Mouse (Mus musculus) hematopoietic stem cell, adult 5-6 weeks (primary cell): Measurements from ENCODE around the gene Bcas1. TPM values are rescaled to one million over a fixed set of nuclear protein-coding genes. Genes with fewer than 3 reads are reported as not detected.

ENCODE experiments used
- ATAC-seq, 2 experiments: fragments of 125-278 bp in 1 of 2; replicated peaks in 1 of 2; 2 replicates each; pipeline ENCODE4 v1.8.0; 2016 to 2017; ENCODE audit warnings: inconsistent platforms in 2 of 2, mild to moderate bottlenecking in 2 of 2, moderate number of reproducible peaks in 2 of 2, low read depth in 1 of 2, moderate TSS enrichment in 1 of 2; ENCODE audit not compliant: low FRiP score in 2 of 2, poor library complexity in 2 of 2, severe bottlenecking in 2 of 2, insufficient read depth in 1 of 2, low TSS enrichment in 1 of 2
- total RNA-seq: library from RNA; stranded (forward); fragments of 172-1452, 232-1000 nt; gene quantifications from 2 replicates; pipeline ENCODE4 v1.2.3, GENCODE M21; 2017

Bcas1 gene
- total RNA-seq, 1 experiment from 2014 or later, result not detected

DNA sequence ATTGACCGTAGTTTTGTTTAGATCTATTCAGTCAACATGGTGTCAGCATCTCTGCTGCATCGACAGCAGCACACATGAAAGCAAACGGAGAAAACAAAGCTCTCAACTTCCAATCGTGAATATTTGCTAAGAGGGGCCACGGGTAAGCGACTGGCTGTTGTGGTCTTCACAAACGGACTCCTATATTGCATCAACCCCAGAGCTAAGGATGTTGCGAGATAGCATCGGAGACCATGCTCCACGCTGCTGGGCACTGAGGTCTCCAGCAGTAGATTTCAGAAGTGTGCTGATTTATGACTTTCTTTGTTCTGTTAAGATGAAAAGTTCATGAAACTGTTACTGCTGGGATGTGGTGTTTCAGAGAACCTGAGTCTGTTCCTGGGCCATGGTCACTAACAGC is 54.3 kb downstream of the Bcas1 start:
- peak in 1 of 2 experiments; percentile 25; a peak in 1 of 4 replicates for ATAC-seq

DNA sequence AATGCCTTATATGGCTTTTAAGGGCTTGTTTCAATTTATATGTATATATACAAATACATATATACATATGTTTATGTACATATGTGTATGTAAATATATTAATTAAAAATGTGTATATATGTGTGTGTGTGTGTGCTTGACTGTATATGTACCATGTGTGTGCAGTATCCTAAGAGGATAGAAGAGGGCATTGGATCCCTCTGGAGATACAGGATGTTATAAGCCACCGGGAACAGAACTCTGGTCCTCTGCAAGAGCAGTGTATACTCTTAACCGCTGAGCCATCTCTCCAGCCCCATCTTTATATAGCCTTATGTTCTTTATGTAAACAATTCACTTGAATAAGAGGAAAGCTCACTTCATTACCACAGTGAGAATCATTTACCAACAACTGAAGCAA is 62.0 kb downstream of the Bcas1 start:
- ATAC-seq, result no peak

DNA sequence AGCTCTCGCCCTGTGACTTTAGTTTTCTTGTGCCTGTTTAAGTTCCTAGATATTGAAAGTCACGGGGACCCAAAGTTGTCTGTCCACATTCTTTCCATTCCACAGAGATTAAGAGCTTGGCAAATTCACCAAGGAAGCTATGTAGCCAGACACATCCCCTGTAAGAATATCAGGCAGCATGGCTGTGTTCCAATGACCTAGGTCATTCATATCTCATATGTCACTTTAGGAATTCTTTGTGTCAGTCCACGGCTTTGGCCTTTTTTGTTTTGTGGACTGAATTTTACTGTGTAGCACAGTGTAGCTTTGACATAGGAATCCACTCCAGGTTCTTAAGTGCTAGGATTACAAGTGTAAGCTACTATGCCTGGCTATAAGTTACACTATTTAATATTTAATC is 62.4 kb downstream of the Bcas1 start:
- no peak for ATAC-seq

DNA sequence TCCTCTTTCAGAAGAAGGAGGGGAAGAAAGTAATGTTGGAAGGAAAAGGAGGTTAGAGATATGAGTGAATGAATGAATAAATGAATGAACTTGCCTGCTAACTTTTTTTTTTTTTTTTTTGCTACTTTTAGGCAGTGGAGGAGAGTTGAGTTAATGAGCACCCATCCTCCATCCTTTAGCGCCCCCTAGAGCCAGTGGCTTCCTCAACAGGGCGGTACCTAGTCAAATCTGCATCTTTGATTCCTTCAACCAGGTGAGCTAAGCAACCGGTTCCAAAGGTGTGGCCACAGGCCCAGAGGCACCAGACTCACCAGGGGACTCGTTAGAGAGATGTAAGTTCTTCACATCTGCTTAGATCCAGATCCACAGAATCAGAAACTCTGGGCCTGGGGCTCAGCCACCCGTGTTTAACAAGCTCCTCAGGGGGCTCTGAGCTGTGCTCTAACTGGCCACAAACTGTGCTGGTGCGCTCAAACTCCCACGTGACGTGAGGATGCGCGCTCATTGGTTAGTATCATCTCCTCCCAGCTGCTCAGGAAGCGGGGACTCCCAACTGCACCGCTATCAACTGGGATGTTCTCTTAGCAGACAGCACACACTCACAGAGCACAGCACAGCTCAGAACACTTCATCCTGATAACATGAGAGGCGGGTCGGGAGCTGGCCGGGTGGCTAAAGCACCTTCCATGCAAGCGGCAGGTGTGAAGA is 70.8 kb downstream of the Bcas1 start:
- no peak for ATAC-seq

DNA sequence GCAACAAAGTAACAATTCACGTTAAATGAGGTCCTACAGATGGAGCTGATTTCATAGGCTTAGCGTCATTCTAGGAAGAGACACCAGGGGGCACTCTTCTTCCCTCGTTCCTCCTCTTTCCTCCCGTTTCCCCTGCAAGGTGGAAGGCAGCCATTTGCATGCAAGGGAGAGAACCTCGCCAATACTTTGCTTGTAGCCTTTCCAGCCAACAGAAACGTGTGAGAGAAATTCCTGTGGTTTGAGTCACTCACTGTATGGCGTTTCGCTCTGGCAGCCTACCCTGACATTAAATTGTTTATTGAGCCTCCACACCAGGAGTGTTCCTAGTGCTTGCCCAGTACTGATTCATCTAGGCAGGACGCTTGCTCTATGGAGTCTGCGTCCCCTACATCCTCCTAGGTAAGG is 72.7 kb downstream of the Bcas1 start:
- ATAC-seq, result peak; percentile 39 to 71; a peak in 2 of 4 replicates

DNA sequence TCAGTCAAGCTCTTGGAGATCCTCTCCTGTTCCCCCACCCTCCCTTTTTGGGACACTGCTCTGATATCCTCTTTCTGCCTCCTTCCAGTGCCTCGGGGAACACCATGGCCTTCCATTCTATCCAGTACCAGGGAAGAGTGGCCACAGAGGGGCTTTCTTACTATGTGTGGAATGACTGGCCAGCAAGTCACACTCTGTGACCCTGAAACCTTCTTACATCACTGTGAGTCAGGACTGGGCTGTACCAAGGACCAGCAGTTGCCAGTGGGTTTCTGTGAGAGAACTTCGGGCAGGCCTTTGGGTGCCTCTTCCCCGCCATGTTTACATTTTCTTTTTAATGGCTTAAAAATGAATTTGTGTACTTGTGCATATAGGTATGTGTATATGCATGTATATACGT is 75.4 kb downstream of the Bcas1 start:
- ATAC-seq, result no peak

DNA sequence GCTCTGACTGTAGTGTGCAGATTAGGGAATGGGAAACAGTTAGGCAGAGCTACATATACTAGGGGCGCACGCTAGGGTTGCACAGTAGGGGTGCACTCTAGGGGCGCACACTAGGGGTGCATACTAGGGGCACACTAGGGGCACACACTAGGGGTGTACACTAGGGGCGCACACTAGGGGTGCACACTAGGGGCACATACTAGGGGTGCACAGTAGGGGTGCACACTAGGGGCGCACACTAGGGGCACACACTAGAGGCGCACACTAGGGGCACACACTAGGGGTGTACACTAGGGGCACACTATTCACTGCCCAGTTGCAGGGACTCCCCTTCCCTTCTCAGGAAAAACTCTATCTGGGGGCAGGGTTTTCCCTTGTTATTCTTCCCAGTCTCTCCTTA is 75.8 kb downstream of the Bcas1 start:
- ATAC-seq, result 0 out of 4 replicates have a peak, but pooled peaks of 1 of the 2 experiments have one; percentile 28

DNA sequence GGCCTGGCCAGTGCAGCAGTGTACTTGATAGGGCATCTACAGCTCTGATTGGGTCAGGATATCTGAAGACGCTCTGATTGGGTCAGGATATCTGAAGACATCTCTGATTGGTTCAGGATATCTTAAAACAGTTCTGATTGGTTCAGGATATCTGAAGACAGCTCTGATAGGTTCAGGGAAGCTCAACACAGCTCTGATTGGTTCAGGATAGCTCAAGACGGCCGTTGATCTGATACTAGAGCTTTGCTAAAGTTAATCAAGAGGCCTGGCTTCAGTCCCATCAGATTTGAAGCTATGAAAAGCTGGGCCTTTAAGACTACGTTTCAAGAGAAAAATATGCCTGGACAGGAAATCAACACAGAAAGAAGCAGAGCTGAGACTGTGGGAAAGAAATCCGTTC is 77.9 kb downstream of the Bcas1 start:
- ATAC-seq, result no peak

DNA sequence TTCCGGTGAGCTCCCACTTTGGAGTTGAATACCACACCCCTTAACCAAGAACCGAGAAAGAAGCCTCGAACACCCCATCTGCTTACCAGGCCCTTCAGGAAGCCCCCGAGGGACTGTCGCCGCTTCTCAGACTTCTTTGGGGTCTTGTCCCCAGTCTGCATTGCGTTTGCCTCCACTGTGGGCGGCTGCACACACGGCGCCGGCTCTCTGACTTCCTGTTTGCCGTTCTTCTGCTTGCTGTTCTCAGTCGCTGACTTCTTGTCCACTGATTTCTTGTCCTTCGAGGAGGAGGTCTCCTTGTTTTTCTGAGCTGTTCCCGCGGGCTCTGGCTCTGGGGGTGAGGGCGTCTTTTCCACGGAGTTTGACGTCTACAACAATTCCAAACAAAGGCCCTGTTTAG is 78.5 kb downstream of the Bcas1 start:
- no peak for ATAC-seq

DNA sequence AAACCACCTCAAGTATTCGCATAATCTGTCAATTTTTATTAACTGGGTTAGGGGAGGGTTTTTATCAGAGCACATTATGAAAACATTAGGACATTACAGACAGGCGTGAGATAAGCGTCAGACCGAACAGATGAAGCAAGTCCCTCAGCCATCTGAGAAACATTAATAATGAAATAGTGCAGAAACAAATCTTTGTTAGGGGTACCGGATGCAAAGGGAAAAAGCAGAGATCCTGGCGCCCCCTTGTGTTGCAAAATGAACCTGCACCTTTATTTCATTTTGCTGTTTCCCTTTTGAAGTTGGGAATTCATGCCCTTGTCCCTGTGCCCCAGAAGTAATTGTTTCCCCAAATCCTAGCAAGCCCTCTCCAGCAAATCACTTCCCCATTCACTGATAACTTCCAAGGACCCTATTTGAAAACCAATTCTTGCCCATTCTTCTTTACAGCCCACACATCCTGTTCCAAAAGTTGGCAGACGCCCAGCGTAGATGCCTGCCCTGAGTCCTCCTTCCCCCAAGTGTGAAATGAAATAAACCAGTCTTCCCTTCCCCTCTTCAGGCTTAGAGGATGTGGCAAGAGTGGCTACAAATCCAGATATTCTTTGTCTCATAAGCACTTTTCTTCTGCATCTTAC is 80.4 kb downstream of the Bcas1 start:
- no peak for ATAC-seq

DNA sequence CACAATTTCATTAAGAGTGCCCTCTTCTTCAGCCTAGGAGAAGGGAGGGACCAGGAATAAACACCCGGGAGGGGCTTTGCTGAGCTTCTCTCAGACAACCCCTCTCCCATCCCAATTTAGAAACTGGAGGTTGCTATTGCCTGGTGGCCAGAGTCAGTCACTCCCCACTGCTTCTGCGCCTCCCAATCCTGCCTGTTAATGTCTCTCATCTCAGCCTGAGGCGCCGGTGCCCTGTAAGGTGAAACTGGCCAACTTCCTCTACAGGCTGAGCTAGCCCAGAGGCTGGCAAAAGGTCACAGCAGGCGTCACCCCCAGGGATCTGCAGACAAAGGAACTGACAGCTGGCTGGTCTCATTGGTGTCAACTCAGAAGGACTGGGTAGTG is 82.2 kb downstream of the Bcas1 start:
- ATAC-seq, result peak; percentile 42 to 59

DNA sequence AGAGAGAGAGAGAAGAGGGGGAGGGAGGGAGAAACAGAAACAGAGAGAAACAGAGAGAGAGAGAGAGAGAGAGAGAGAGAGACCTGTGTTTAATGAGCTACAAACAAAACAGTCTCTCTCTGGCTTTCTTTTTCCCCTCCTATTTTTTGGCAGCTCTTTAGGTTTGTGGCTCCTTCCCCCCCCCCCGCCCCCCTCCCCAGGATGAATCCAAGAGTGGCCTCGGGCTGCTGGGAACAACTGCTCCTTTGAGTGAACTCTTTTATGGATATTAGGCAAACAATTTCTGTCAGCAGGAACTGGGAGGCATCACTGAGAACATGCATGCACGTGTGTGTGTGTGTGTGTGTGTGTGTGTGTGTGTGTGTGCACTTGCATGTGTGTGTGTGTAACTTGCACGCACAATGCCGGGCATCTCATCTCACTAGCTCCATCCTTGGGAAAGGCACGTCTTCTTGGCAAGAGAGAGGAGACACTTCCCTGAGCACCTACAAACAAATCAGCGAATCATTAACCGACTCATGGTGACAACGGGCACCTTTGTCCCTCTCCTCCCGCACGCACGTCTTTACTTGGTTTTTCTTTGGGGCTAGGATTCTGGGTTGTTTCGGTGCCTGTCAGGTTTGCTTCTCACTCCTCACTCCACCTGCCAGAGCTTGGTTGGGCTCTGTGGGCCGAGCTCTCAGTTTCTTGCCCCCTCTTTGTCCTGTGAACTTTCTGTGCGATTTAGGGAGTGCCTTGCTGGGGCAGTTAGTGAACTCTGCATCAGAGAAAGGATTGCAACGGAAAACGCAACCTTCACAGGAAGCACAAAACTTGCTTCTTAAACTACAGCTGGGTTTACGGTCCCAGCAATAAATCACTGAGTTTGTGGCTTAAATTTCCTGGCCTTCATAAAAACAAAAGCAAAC is 82.9 kb downstream of the Bcas1 start:
- peak; percentile 25 to 31 for ATAC-seq

DNA sequence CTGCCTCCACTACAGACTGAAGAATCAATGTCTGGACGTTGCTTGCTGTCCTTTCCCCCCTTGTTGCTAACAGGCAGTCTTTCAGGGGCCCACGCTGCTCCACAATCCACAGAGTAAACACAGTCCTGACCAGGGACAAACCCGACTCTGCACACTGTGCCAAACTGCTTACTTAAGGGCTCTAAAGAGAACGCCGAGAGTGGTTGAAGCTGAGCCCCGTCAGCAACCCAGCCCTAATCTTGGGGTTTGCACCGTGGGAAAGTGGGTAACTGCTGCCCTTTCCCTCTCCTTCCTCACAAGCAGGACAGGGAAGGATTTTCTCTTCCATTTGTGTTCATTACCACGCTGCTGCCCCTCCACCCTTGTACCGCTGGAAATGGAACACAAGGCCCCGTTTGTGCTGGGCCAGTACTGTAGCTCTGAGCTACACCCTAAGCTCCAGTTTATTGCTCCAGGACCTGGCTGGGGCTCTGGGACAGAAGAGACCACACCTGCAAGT is 83.8 kb downstream of the Bcas1 start:
- no peak; a peak in 1 of 4 replicates for ATAC-seq

DNA sequence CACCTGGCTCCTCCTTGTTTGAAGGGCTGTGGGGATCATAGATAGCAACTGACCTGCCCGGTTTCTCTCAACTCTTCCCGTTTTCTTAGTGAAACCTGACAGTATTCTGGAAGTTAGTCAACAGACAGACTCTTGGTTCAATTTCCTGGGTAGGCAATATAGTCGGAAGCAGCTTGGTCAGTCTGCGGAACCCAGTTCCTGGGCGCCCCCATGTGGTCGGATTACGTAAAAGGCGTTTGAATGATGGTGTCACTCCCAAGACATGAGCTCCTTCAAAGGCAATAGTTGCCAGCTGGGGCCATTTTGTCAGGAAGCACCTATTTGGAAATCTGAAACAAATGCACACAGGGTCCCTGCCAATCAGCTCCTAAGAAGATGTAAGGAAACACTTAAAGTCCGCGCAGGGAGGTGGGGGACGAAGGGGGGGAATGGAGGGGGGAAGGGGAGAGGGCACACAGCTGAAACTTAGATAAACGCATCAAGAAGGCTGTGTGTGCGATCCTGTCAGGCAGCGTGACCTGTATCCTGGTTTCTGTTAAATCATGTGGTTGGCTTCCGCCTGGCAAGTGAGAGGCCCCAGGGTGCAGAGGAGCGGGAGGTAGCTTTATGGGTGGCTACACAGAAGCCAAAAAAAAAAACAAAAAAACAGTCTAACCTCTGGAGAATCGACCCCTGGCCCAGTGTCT is 84.4 kb downstream of the Bcas1 start:
- ATAC-seq, result peak; percentile 14 to 64; a peak in 1 of 4 replicates

DNA sequence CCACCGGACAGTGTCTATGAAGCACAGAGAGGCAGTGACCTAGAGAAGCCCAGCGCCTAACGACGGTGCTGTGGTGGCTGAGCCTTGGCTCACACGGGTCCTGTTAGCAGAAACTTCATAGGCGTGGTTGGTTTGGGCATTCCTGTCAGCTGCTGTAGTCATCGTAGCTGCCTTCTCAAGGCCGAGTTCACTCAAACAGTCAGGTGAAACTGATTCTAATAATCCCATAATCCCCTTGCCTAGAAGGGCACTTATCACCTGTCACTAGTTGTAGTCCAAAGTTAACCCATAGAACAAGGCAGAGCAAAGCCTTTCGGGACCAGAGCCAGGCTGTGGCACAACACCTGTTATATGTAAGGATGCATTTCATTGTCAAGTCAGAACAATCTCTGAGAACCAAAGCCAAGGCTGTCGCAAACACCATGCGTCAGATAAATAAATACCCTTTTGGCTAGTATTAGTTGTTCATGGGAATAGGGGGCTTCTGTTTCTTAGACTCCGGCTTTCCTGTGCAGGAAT is 85.3 kb downstream of the Bcas1 start:
- no peak for ATAC-seq

DNA sequence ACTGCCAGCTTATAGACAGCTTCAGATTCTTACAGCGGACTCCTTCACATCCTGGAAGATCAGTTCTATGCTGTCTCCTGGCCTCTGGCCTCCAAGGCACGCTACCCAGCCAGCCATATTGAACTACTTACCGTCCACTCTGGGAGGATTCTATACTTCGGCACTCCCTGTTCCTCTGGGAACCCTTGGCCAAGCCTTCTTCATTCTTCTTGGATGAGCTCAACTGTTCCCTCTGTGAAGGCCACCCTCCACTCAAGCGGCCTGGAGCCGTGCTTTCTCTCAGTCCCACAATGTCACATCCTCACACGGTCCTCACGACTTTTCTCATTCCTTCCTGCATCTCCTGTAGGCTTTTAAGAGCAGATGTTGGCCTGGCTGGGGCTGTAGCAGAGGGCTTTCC is 86.5 kb downstream of the Bcas1 start:
- ATAC-seq, result no peak

DNA sequence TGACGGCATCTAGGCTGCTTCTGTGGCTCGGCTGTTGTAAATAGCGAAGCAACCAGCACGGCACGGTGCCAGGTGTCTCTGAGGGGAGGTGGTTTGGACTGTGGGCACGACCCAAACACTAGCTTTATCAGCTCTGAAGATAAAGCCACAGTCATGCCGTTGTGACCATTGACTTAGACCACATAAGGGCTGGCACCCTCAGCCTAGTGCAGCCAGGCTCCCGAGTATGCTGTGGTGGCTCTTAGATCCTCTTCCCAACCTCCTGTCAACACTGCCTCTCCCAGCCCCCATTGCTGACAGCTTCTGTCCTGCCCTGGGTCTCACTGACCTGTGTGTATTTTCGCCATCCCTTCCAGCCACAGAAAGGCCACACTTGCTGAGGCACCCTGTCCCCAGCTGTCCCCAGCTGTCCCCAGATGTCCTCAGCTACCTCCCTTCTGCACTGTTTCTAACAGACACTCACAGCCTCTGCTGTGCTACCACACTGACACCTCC is 91.3 kb downstream of the Bcas1 start:
- peak; percentile 90 to 94 for ATAC-seq
